Mouse (Mus musculus) NIH3T3 (cell line): Measurements from ENCODE around the gene Olfr58.
"Not testable (repeated sequence)": the region's sequence is repeated elsewhere in the genome, so short reads cannot be mapped to it uniquely, and the experiment has no call there.

Source experiments
- DNase-seq: peaks from one replicate; pipeline ENCODE4 v3.0.0-alpha.2; 2012; ENCODE audit warnings: low read depth

Olfr58 gene

GRCm38 (mm10) chr9:19779983-19780382 is at the start of gene Olfr58:
Olfr58 (plus strand) TSS chr9:19780283.
- DNase-seq, result no peak

GRCm38 (mm10) chr9:19769136-19769535 is 10.9 kb upstream of the Olfr58 start:
- no peak for DNase-seq

- DNase-seq, result no peak
These were observed 10.4 kb upstream of the Olfr58 start for GRCm38 (mm10) chr9:19769701-19770100.

GRCm38 (mm10) chr9:19803000-19803399 is 22.9 kb downstream of the Olfr58 start:
- DNase-seq, result no peak

GRCm38 (mm10) chr9:19804606-19805005 is 24.5 kb downstream of the Olfr58 start, which contains the start of gene Olfr859:
Olfr859 (plus strand) TSS chr9:19804906.
- not testable (repeated sequence) for DNase-seq
